Mouse (Mus musculus): Measurements from ENCODE around the gene Cryzl1. TPM values are rescaled to one million over a fixed set of nuclear protein-coding genes. Genes with fewer than 3 reads are reported as not detected.

Cryzl1 gene
- polyA plus RNA-seq, 1 experiment from 2014 or later, result 51.8 TPM

DNA sequence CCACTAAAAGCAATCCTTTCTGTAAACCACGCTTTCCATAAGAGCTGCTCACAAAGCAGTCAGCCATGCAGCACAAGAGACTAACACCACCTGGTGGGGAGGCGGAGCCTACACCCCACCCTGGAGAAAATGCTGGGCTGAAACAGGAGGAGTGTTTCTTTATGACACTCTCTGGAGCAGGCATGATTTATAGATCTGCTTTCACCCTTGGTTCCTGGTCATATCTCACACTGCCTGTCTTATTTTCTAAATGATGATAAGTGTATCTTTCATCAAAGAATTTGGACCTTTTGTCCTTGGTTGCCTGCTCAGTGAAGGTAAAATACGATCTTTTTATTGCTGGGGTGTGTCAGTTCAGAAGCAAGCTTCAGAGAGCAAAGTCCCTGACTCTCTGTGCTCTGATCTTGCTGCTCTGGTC, 26.0 kb downstream of the Cryzl1 start:
- Histone ChIP-seq H3K27ac (ENCODE audit: low read length) (no peak overlapping the region), H3K4me3 (ENCODE audit: low read length) (no peak overlapping the region), H3K4me2 (ENCODE audit: low read depth, low read length) (no peak overlapping the region), H3K27me3 (ENCODE audit: control insufficient read depth, insufficient read depth, low read length) (no peaks in the 10 kb centered on the region), H3K36me3 (ENCODE audit: control insufficient read depth, insufficient read depth) (peaks cover 31% of the 10 kb centered on the region), H3K9ac (ENCODE audit: low read length) (no peak overlapping the region), H3K9me3 (replicated peaks; ENCODE audit: control insufficient read depth, low read length) (no peaks in the 10 kb centered on the region), H3K4me1 (ENCODE audit: control insufficient read depth, insufficient read depth, low read length) (no peaks in the 10 kb centered on the region)
- no peak for ATAC-seq (replicated peaks; ENCODE audit: extremely low read depth, insufficient read depth, low FRiP score)
- 81% methylated on average over 3 of the region's 3 CpGs for WGBS

DNA sequence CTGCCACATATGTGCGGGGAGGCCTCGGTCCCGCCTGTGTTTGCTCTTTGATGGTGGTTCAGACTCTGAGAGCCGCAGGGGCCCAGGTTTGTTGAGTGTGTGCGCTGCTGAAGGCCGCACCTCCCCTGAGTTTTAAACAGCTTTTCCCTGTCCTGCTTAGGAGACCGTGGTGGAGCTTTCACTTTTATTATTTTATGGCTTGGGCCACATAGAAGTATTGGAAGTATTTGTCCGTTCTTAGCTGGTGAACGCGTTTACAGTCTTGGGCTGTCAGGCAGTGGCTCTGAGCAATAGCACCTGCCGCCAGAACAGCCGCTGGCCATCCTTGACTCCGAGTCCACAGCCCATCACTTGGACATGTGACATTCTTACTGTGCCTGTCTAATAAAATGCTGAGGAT, 26.9 kb downstream of the Cryzl1 start:
- Histone ChIP-seq H3K4me1 (ENCODE audit: control insufficient read depth, insufficient read depth, low read length) (no peaks in the 10 kb centered on the region), H3K36me3 (ENCODE audit: control insufficient read depth, insufficient read depth) (peaks cover 30% of the 10 kb centered on the region), H3K9ac (ENCODE audit: low read length) (no peak overlapping the region), H3K4me3 (ENCODE audit: low read length) (no peak overlapping the region), H3K4me2 (ENCODE audit: low read depth, low read length) (no peak overlapping the region), H3K9me3 (replicated peaks; ENCODE audit: control insufficient read depth, low read length) (no peaks in the 10 kb centered on the region), H3K27ac (ENCODE audit: low read length) (no peak overlapping the region), H3K27me3 (ENCODE audit: control insufficient read depth, insufficient read depth, low read length) (no peaks in the 10 kb centered on the region)
- WGBS, result 78% methylated on average over 13 of the region's 13 CpGs
- ATAC-seq (replicated peaks; ENCODE audit: extremely low read depth, insufficient read depth, low FRiP score), result no peak

- Histone ChIP-seq H3K4me3 (ENCODE audit: low read length) (no peak overlapping the region), H3K9ac (ENCODE audit: low read length) (no peak overlapping the region), H3K4me1 (ENCODE audit: control insufficient read depth, insufficient read depth, low read length) (no peaks in the 10 kb centered on the region), H3K4me2 (ENCODE audit: low read depth, low read length) (no peak overlapping the region), H3K9me3 (replicated peaks; ENCODE audit: control insufficient read depth, low read length) (no peaks in the 10 kb centered on the region), H3K27me3 (ENCODE audit: control insufficient read depth, insufficient read depth, low read length) (no peaks in the 10 kb centered on the region), H3K36me3 (ENCODE audit: control insufficient read depth, insufficient read depth) (peaks cover 26% of the 10 kb centered on the region), H3K27ac (ENCODE audit: low read length) (no peak overlapping the region)
- 81% methylated on average over 1 of the region's 1 CpGs for WGBS
- ATAC-seq (replicated peaks; ENCODE audit: extremely low read depth, insufficient read depth, low FRiP score), result no peak
Measured at GRCm38 (mm10) chr16:91698995-91699394, 29.8 kb downstream of the Cryzl1 start.

GRCm38 (mm10) chr16:91695108-91695755, 33.5 kb downstream of the Cryzl1 start:
- no peak overlapping the region for H3K9ac ChIP-seq (ENCODE audit: low read length)
- peaks cover 23% of the 10 kb centered on the region for H3K36me3 ChIP-seq (ENCODE audit: control insufficient read depth, insufficient read depth)
- H3K27ac ChIP-seq (ENCODE audit: low read length), result 0 out of 2 replicates have a peak overlapping the region, but pooled peaks have one; percentile 6
- no peaks in the 10 kb centered on the region for H3K27me3 ChIP-seq (ENCODE audit: control insufficient read depth, insufficient read depth, low read length)
- no peak overlapping the region for H3K4me2 ChIP-seq (ENCODE audit: low read depth, low read length)
- no peaks in the 10 kb centered on the region for H3K9me3 ChIP-seq (replicated peaks; ENCODE audit: control insufficient read depth, low read length)
- no peak overlapping the region for H3K4me3 ChIP-seq (ENCODE audit: low read length)
- 52% methylated on average over 8 of the region's 8 CpGs for WGBS
- H3K4me1 ChIP-seq (ENCODE audit: control insufficient read depth, insufficient read depth, low read length), result no peaks in the 10 kb centered on the region
- ATAC-seq (replicated peaks; ENCODE audit: extremely low read depth, insufficient read depth, low FRiP score), result no peak

DNA sequence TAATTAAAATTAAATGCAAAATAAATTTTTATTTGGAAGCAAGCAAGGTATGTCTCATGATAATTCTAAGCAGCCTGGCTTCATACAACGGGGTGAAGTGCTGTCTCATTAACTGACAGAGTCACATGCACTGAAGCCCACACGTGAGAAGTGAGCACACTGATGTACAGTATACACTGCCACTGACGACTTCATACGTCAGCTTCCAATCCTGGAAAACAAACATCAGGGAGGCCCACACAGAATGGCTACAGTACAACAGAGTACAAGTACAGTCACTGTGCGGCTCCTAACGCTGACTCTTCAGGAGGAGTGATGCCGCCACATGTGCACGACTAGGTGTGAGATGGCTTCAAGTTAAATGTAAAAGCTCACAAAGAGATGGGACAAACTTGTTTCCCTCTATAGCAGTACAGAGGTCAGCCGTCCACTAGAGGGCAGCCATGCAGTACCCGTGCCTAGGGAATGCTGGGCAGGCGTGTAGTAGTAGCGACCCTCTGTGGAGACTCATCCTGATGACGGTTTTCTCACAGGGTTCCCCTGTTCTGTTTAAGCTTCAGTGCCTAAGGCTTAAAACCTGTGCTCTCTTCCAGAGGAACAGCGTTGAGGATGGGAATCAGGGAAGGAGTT, 34.2 kb downstream of the Cryzl1 start:
- H3K27me3 ChIP-seq (ENCODE audit: control insufficient read depth, insufficient read depth, low read length), result no peaks in the 10 kb centered on the region
- no peak overlapping the region for H3K4me3 ChIP-seq (ENCODE audit: low read length)
- no peaks in the 10 kb centered on the region; the same call in 1 of the 2 replicates for H3K4me1 ChIP-seq (ENCODE audit: control insufficient read depth, insufficient read depth, low read length)
- 27% methylated on average over 14 of the region's 14 CpGs for WGBS
- H3K36me3 ChIP-seq (ENCODE audit: control insufficient read depth, insufficient read depth), result peaks cover 22% of the 10 kb centered on the region
- H3K27ac ChIP-seq (ENCODE audit: low read length), result no peak overlapping the region
- no peaks in the 10 kb centered on the region for H3K9me3 ChIP-seq (replicated peaks; ENCODE audit: control insufficient read depth, low read length)
- no peak overlapping the region for H3K4me2 ChIP-seq (ENCODE audit: low read depth, low read length)
- H3K9ac ChIP-seq (ENCODE audit: low read length), result no peak overlapping the region
- ATAC-seq (replicated peaks; ENCODE audit: extremely low read depth, insufficient read depth, low FRiP score), result peak; percentile 88

GRCm38 (mm10) chr16:91689791-91690190, 39.0 kb downstream of the Cryzl1 start:
- H3K9me3 ChIP-seq (replicated peaks; ENCODE audit: control insufficient read depth, low read length), result no peaks in the 10 kb centered on the region
- H3K9ac ChIP-seq (ENCODE audit: low read length), result no peak overlapping the region
- peaks cover 7% of the 10 kb centered on the region for H3K4me1 ChIP-seq (ENCODE audit: control insufficient read depth, insufficient read depth, low read length)
- no peak overlapping the region for H3K27ac ChIP-seq (ENCODE audit: low read length)
- H3K27me3 ChIP-seq (ENCODE audit: control insufficient read depth, insufficient read depth, low read length), result no peaks in the 10 kb centered on the region
- no peak overlapping the region for H3K4me2 ChIP-seq (ENCODE audit: low read depth, low read length)
- no peak overlapping the region for H3K4me3 ChIP-seq (ENCODE audit: low read length)
- 38% methylated on average over 7 of the region's 7 CpGs for WGBS
- H3K36me3 ChIP-seq (ENCODE audit: control insufficient read depth, insufficient read depth), result peaks cover 4% of the 10 kb centered on the region; the same call in 1 of the 2 replicates
- no peak for ATAC-seq (replicated peaks; ENCODE audit: extremely low read depth, insufficient read depth, low FRiP score)

- H3K27ac ChIP-seq (ENCODE audit: low read length), result peak within 1 kb of the TSS; percentile 87
- WGBS, result under 1% methylated on average over 68 of the region's 71 CpGs
- peak; percentile 99 for ATAC-seq (replicated peaks; ENCODE audit: extremely low read depth, insufficient read depth, low FRiP score)
- peaks cover 7% of the 10 kb centered on the region for H3K4me1 ChIP-seq (ENCODE audit: control insufficient read depth, insufficient read depth, low read length)
- H3K27me3 ChIP-seq (ENCODE audit: control insufficient read depth, insufficient read depth, low read length), result no peaks in the 10 kb centered on the region
- no peaks in the 10 kb centered on the region for H3K9me3 ChIP-seq (replicated peaks; ENCODE audit: control insufficient read depth, low read length)
- H3K4me2 ChIP-seq (ENCODE audit: low read depth, low read length), result peak within 1 kb of the TSS; percentile 88
- H3K36me3 ChIP-seq (ENCODE audit: control insufficient read depth, insufficient read depth), result peaks cover 10% of the 10 kb centered on the region
- H3K4me3 ChIP-seq (ENCODE audit: low read length), result peak within 1 kb of the TSS; percentile 93
- peak within 1 kb of the TSS; percentile 90 for H3K9ac ChIP-seq (ENCODE audit: low read length)
Measured at GRCm38 (mm10) chr16:91688619-91689334, 40.0 kb downstream of the Cryzl1 start, which contains the start of gene Donson. Gene Donson, minus strand, starts transcription at chr16:91688770.

DNA sequence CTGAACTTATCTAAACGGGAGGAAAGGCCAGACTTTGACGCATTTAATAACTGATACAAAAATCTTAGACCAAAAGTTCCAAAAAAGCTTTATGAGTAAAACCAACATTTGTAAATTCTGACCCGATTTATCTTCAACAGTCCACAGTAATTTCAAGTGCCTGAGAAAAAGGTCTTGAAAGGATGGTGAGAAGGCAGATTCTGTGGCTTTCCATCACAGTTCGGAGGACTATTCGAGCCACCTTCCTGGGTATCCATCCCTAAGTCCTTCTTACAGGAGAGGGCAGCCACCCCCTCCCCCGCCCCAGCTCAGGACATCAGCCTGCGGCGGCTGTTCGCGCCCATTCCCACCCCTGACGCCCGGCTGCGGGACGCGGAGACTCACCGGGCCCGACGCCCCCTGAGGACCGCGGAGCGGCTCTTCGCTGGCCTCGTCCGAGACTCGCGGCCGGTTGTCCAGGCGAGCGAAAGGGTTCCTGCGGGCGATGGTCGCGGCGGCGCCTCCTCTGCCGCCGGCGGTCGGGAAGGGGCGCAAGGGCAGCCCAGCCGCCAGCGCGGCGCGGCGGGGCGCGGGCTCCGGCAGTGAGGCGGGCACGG, 40.7 kb downstream of the Cryzl1 start:
- ATAC-seq (replicated peaks; ENCODE audit: extremely low read depth, insufficient read depth, low FRiP score), result peak; percentile 49
- 2% methylated on average over 43 of the region's 51 CpGs for WGBS

More for the DNA sequence above, 40.7 kb downstream of the Cryzl1 start:
- H3K4me1 ChIP-seq (ENCODE audit: control insufficient read depth, insufficient read depth, low read length), result peaks cover 7% of the 10 kb centered on the region
- H3K4me2 ChIP-seq (ENCODE audit: low read depth, low read length), result peak overlapping the region; percentile 88
- peak overlapping the region; percentile 66 for H3K27ac ChIP-seq (ENCODE audit: low read length)
- no peaks in the 10 kb centered on the region for H3K9me3 ChIP-seq (replicated peaks; ENCODE audit: control insufficient read depth, low read length)
- H3K27me3 ChIP-seq (ENCODE audit: control insufficient read depth, insufficient read depth, low read length), result no peaks in the 10 kb centered on the region
- H3K9ac ChIP-seq (ENCODE audit: low read length), result peak overlapping the region; percentile 90
- H3K36me3 ChIP-seq (ENCODE audit: control insufficient read depth, insufficient read depth), result peaks cover 10% of the 10 kb centered on the region; the same call in 1 of the 2 replicates
- H3K4me3 ChIP-seq (ENCODE audit: low read length), result peak overlapping the region; percentile 93
